Mouse (Mus musculus): ENCODE data around the gene Ccdc136.
A peak's percentile ranks its signal among the peaks of the same experiment; 100 is the strongest.

The Ccdc136 gene

DNA sequence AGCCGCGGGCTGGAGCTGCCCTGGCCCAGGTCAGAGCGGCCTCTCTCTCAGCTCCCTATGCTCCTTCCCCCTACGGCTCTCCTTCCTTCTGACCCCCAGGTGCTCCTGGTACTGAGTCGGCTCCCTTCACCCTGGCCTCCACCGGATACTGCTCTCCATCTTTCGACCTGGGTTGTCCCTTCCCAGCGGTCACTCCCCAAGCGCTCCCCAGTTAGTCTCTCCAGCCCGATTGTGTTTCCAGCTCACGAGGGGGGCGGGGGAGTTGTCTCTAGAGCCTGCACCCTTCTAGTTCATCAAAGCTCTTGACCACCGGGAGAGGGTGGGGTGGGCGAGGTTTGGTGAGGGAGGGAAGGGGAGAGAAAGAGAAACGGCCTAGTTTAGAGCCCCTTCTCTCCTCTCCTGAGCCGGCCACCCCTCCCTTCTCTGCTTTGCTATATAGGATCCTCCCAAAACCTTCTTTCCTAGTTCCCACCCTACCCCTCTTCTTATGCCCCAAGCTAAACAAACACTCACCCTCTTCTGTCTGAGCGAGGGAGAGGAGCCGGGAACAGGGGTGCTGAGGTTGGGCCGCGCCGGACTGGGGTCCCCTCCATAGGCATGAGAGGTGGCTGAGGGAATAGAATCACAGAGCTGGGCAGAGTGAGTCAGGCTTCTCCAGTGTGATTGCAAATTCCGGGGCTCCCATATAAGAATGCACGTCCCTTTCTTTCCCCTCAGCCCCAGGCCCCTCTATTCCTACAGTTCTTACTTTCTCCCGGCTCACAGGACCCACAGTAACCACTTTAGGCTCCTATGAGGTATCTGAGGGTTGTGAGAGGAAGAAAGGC lies 818 bp downstream of the Ccdc136 start:
- DNase-seq, result peak; percentile 38 to 63

DNA sequence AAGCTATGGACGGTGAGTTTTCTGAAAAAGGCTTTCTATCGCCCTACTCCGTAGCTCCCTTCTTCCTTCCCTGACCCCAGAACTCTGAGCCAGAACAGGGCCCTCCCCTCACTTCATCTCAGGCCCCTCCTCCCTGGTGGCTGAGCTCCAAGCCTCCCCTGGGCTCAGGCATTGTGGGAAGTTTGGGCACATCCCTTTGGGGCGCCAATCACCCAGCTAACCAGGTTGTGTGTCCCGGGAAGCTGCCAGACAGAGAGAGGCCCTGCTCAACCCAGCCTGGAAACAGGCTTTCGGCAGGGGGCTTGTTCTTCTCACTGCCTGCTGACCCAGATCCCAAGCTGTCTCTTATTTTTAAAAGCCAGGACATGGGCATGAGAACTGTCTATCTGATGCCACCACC lies 1.5 kb downstream of the Ccdc136 start:
- peak; percentile 69 to 77 for DNase-seq

- DNase-seq, result no peak
Measured at GRCm38 (mm10) chr6:29399851-29400250, 3.7 kb downstream of the Ccdc136 start.

DNA sequence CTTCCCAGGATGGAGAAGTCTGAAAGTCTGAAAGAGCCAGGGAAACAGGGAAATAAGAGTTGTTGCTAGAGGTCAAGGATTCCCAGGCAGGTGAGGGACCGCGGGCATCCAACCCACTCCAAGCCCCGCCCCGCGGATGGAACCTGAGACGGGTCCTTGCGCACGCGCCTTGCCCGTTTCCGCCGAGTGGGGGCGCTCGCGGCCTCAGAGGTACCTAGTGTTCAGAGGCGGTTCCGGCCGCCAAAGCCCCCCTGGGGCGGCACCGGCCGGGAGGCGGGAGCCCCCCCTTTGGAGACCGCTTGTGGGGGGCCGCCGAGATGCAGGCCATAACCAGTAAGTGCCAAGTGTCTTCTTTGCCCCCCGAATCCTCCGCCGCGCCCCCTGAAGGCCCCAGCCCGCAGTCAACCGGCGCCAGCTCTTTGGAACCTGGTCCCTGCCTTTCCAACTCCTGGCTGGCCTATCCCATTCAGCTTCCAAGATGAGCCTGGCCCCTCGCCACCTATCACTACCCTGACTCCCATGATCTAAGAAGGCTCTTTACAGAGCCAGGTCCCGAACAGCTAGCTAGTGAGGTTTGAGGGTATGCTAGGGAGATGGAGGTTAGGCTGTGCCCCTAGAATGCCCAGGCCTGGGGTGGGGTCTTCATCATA lies 6.7 kb downstream of the Ccdc136 start:
- peak; percentile 65 to 77 for DNase-seq

DNA sequence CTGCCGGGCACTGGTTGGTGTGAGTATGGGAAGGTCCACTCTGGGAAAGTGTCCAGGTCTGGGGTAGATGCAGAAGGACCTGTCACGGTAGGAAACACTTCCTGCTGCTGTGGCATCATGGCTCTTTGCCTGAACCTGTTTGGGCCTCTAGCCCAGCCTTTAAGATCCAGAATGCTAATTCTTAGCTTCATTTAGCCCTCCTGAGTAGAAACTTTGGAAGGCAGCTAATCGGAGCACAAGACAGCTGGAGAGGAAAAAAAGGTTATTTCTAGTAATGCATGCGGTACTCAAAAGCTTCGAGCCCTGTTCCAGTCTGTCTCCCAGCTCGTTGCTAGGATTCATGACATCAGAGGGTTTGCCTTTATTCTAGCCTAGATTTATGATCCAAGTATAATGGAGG lies 10.3 kb downstream of the Ccdc136 start:
- DNase-seq, result peak; percentile 57 to 63

GRCm38 (mm10) chr6:29415446-29415845 lies 19.3 kb downstream of the Ccdc136 start:
- DNase-seq, result no peak

GRCm38 (mm10) chr6:29420596-29420995 lies 24.5 kb downstream of the Ccdc136 start:
- DNase-seq, result no peak

DNA sequence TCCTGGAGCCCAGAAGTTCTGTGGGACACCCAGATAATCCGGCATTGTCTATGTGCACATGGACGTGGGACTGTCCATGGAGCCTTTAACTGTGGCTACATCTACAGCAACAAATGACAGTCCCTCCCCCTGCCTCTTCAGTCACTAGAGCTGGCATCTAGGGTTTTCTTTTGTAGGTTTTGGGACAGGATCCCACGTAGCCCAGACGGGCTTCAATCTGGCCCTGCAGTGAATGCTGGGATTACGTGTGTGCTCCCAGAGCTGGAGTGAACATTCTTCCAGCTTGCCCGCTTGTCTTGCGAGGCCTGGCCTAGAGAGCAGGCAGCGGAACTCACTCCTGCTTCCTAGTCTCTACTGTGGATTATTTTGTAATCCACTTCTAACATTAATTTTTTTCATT lies 29.0 kb downstream of the Ccdc136 start:
- DNase-seq, result no peak

DNA sequence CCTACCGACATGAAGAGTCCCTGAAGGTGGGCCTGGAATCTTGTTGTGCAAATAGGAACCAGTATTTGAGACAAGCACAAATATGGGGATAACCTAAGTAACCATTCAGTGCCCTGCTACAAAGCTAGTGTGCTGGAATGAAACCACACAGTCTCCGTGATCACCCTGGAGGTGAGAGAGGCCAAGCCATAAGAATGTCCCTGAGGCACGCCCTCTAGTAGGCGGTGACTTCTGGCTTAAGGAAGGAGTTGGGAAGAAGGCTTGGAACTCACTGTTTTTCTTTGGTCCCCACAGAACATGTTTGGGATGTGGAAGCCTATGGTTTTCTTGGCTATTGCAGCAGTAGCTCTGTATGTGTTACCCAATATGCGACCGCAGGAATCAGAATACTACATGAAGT lies 30.2 kb downstream of the Ccdc136 start:
- DNase-seq, result no peak

GRCm38 (mm10) chr6:29428171-29428570 lies 32.1 kb downstream of the Ccdc136 start:
- no peak for DNase-seq

GRCm38 (mm10) chr6:29430681-29431420 lies 34.7 kb downstream of the Ccdc136 start:
- no peak for DNase-seq

DNA sequence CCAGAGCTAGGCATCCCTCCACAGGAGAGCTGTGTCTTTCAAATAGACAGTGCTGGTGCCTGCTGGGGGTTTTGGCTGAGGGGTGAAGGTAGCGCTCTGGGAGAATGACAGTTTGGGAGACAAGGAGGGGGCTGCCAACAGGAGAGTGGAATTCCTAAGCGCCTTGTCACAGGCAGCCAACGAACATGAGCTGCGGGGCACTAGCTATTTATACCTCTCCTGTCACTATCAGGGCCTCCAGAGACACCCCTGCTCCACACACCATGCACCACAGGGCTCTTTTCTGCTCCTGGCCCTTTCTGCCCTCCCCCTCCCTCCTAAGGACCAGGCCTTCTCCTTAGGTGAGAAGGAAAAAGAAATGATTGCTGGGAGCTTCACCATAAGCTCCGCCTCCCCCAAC lies 35.4 kb downstream of the Ccdc136 start:
- DNase-seq, result peak in 1 of 2 experiments; percentile 19

GRCm38 (mm10) chr6:29432156-29432555 lies 36.0 kb downstream of the Ccdc136 start:
- DNase-seq, result peak in 1 of 2 experiments; percentile 29

DNA sequence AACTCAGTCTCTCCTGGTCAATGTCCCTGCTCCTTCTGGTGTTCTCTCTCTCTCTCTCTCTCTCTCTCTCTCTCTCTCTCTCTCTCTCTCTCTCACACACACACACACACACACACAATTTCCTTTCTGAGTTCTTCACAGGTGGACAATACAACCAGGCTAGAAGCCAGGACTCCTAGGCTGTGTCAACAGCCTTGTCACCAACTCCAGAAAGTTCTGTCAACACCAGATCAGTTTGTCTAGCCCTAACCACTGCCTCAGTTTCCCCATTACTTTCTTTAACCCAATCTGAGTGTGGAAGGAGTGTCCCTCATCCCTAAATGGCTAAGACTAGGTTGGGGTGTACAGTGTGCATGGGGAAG lies 36.5 kb downstream of the Ccdc136 start:
- DNase-seq, result no peak

GRCm38 (mm10) chr6:29433038-29433803 lies 37.1 kb downstream of the Ccdc136 start, which contains the start of gene Flnc:
Gene Flnc (plus strand): TSS chr6:29433256.
- DNase-seq, result peak; percentile 24 to 52

- DNase-seq, result peak; percentile 48 to 55
Measured at GRCm38 (mm10) chr6:29433804-29434795, 38.0 kb downstream of the Ccdc136 start.

DNA sequence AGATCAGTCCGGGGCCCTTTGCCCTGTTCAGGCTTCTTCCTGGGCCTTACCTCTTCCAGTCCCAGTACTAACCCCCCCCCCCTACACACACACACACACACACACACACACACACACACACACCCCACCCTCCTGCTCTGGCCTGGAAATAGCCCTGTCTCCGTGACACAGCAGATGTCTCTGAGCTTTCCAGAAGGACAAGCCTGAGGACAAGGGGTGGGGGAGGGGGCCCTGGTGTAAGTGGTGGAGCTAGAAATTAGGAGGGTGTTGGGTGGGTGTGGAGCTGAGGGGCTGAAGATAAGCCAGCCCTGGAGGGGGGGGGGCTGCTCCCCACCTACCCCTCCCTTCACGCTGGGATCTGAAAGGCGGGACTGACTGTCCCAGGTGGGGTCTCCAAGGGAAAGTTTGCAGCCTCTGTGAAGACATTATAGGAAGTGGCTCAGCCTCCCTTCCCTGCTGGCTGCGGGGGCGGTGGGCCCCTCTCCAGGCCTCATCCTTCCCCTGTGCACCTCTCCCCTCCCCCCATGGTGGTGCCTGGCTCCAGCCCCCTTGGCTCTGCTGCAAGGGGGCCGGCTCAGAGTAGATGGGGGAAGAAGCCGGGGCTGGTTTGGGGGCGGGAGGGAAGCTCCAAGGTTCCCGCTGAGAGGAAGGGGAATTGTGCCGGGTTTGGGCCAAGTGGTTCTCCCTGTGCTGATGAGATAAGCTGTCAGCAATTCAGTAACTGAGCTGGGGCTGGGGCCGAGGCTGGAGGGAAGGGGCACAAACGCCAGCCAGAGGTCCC lies 39.0 kb downstream of the Ccdc136 start:
- DNase-seq, result peak; percentile 28 to 81

- DNase-seq, result no peak
Measured at GRCm38 (mm10) chr6:29435940-29436451, 39.9 kb downstream of the Ccdc136 start.

- peak in 1 of 2 experiments; percentile 40 for DNase-seq
Measured at GRCm38 (mm10) chr6:29436461-29436934, 40.4 kb downstream of the Ccdc136 start.

DNA sequence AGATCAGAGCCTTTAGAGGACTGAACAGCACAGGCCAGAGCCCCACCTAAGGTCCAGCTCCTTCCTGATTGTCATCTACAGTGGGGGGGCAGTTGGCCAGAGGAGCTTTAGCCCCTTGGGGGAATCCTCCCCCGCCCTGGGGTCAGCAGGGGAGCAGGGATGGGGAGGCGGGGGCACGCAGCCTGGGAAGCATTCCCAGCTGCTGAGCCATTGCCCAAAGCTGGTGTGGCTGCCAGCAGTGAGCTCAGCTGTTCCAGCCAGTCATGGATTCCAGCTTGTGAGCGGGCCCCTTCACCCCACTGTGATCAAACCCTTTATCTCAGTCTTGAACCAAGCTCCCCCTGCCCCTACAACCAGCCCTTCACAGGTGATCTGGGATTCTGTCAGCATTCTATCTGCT lies 43.1 kb downstream of the Ccdc136 start:
- DNase-seq, result peak; percentile 30 to 34
